Mouse (Mus musculus) midbrain, embryonic 11.5 days (tissue): Measurements from ENCODE around the gene Slc22a23. TPM values are rescaled to one million over a fixed set of nuclear protein-coding genes. Genes with fewer than 3 reads are reported as not detected.
A peak's percentile ranks its signal among the peaks of the same experiment; 100 is the strongest.

ENCODE experiments used
- ATAC-seq: fragments of 200-750 bp; cut with Nextera tagmentation; 2 replicates; pipeline ENCODE4 v1.8.0; 2017; ENCODE audit warnings: moderate TSS enrichment, moderate library complexity; ENCODE audit not compliant: low FRiP score
- DNase-seq: peaks from one replicate; pipeline ENCODE4 v3.0.0; 2015; ENCODE audit warnings: low spot score; ENCODE audit errors: missing footprints
- H3K27ac ChIP-seq: fragments of 300-500 bp; sonication (generic); 2 replicates; pipeline ENCODE4 v1.5.1; 2014; ENCODE audit warnings: low read depth, low read length
- H3K27me3 ChIP-seq: fragments of 300-500 bp; sonication (generic); 2 replicates; pipeline ENCODE4 v1.6.1; 2014; ENCODE audit warnings: mild to moderate bottlenecking, low read length, moderate library complexity, mixed read lengths; ENCODE audit not compliant: control insufficient read depth, insufficient read depth
- H3K36me3 ChIP-seq: fragments of 300-500 bp; sonication (generic); 2 replicates; pipeline ENCODE4 v1.6.1; 2014; ENCODE audit warnings: mild to moderate bottlenecking, low read length, moderate library complexity, mixed read lengths; ENCODE audit not compliant: control insufficient read depth, insufficient read depth
- H3K4me1 ChIP-seq: fragments of 300-500 bp; sonication (generic); 2 replicates; pipeline ENCODE4 v1.6.1; 2014; ENCODE audit warnings: low read length; ENCODE audit not compliant: control insufficient read depth, insufficient read depth
- H3K4me2 ChIP-seq: fragments of 300-500 bp; sonication (generic); 2 replicates; pipeline ENCODE4 v1.6.1; 2014; ENCODE audit warnings: mild to moderate bottlenecking, moderate library complexity
- H3K4me3 ChIP-seq: fragments of 300-500 bp; sonication (generic); 2 replicates; pipeline ENCODE4 v1.5.1; 2014; ENCODE audit warnings: low read depth, low read length
- H3K9ac ChIP-seq: fragments of 300-500 bp; sonication (generic); 2 replicates; pipeline ENCODE4 v1.6.1; 2014; ENCODE audit warnings: low read length
- H3K9me3 ChIP-seq: fragments of 300-500 bp; sonication (generic); 2 replicates; pipeline ENCODE4 v1.6.1; 2016; ENCODE audit warnings: low read length; ENCODE audit not compliant: control insufficient read depth
- WGBS: fragments of 180-500 bp; shearing (Covaris S2); extraction: QIAGEN DNeasy Blood & Tissue Kit; methylation state at CpG from one replicate; pipeline ENCODE4 v1.1.7; 2014; 5-methylcytosine and 5-hydroxymethylcytosine counted together
- polyA plus RNA-seq: library from polyadenylated mRNA; unstranded; fragments of >200 nt; fragmentation: Nextera tagmentation; extraction: Ambion mirVana; gene quantifications from 2 replicates; pipeline ENCODE4 v1.2.1, GENCODE M21; 2014

Slc22a23 gene
- polyA plus RNA-seq, 1 experiment from 2014 or later: 18.5 TPM

DNA sequence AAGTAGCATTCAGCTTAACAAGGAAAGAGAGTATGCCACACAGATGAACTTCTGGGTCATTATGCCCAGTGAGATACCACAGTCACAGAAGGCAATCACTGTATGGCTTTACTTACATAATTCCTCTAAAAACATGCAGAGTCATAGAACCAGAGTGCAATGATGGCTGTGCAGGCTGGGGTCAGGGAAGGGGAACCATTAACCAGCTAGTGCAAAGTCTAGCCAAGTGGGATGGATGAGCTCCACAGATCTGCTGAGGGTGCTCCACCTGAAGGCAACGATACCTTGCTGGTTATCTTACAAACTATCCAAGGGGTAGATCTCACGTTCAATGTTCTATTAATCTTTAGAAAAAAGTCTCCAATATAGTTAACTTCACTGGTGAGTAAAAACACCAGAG is 88.3 kb downstream of the Slc22a23 start:
- Histone ChIP-seq H3K9ac (no peak overlapping the region), H3K9me3 (no peaks in the 10 kb centered on the region), H3K4me3 (no peak overlapping the region), H3K4me1 (peaks cover 4% of the 10 kb centered on the region; the same call in 1 of the 2 replicates), H3K27ac (no peak overlapping the region), H3K27me3 (no peaks in the 10 kb centered on the region), H3K4me2 (no peak overlapping the region), H3K36me3 (no peaks in the 10 kb centered on the region)
- no peak for DNase-seq
- WGBS: 95% methylated on average over 2 of the region's 2 CpGs
- ATAC-seq: no peak

DNA sequence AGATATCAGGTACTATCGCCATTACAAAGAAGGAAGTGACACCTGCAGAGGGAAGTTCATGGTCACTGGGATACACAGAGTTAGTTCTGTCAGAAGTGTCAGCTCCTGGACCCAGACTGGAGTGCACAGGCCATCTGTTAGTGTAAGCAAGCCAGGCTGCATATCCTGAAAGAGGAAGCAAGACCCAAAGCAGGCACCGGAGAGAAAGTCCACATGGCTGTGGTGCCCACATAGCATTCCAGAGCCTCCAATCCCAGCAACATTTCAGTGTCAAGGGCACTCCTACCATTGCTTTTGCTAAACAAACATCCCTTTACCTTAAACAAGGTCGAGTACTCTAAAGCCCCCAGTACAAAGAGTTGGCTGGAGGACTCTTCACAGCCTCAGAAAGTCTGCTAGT is 89.7 kb downstream of the Slc22a23 start:
- H3K4me2 ChIP-seq: no peak overlapping the region
- H3K27me3 ChIP-seq: no peaks in the 10 kb centered on the region
- no peak overlapping the region for H3K27ac ChIP-seq
- H3K9ac ChIP-seq: no peak overlapping the region
- no peaks in the 10 kb centered on the region for H3K36me3 ChIP-seq
- ATAC-seq (no peak), DNase-seq (no peak)
- no peaks in the 10 kb centered on the region for H3K9me3 ChIP-seq
- H3K4me3 ChIP-seq: no peak overlapping the region
- WGBS: 87% methylated on average over 3 of the region's 3 CpGs
- H3K4me1 ChIP-seq: peaks cover 7% of the 10 kb centered on the region; the same call in 1 of the 2 replicates

- no peaks in the 10 kb centered on the region for H3K9me3 ChIP-seq
- no peaks in the 10 kb centered on the region for H3K27me3 ChIP-seq
- no peak overlapping the region for H3K9ac ChIP-seq
- no peak for DNase-seq
- H3K4me1 ChIP-seq: peaks cover 13% of the 10 kb centered on the region; the same call in 1 of the 2 replicates
- no peaks in the 10 kb centered on the region for H3K36me3 ChIP-seq
- ATAC-seq: 0 out of 2 replicates have a peak, but pooled peaks have one; percentile 20
- 61% methylated on average over 5 of the region's 5 CpGs for WGBS
- H3K27ac ChIP-seq: no peak overlapping the region
- H3K4me3 ChIP-seq: no peak overlapping the region
- no peak overlapping the region for H3K4me2 ChIP-seq
Measured at GRCm38 (mm10) chr13:34254691-34255090, 90.3 kb downstream of the Slc22a23 start.

DNA sequence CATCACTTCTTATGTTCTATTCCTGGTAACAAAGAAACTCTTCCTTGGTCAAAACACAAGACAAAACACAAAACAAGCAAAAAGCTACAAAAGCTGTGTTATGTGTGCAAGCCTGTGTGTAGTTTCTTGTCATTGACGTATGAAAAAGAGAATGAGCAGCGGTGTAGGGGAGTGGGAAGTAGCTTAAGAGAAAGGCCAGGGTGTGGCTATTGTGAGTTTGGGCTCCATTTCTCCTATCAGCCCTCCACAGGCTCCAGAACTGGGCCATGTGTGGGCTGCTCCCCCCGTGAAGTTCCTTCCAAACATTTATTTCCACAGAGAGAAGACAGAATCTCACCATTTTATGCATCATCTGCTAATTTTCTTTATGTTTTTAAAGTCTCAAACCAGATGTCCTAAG is 91.2 kb downstream of the Slc22a23 start:
- WGBS: 90% methylated on average over 3 of the region's 3 CpGs
- DNase-seq: no peak
- H3K27ac ChIP-seq: no peak overlapping the region
- no peaks in the 10 kb centered on the region for H3K9me3 ChIP-seq
- H3K4me3 ChIP-seq: no peak overlapping the region
- ATAC-seq: no peak
- H3K9ac ChIP-seq: no peak overlapping the region
- no peaks in the 10 kb centered on the region for H3K27me3 ChIP-seq
- no peaks in the 10 kb centered on the region for H3K36me3 ChIP-seq
- peaks cover 20% of the 10 kb centered on the region for H3K4me1 ChIP-seq
- no peak overlapping the region for H3K4me2 ChIP-seq

DNA sequence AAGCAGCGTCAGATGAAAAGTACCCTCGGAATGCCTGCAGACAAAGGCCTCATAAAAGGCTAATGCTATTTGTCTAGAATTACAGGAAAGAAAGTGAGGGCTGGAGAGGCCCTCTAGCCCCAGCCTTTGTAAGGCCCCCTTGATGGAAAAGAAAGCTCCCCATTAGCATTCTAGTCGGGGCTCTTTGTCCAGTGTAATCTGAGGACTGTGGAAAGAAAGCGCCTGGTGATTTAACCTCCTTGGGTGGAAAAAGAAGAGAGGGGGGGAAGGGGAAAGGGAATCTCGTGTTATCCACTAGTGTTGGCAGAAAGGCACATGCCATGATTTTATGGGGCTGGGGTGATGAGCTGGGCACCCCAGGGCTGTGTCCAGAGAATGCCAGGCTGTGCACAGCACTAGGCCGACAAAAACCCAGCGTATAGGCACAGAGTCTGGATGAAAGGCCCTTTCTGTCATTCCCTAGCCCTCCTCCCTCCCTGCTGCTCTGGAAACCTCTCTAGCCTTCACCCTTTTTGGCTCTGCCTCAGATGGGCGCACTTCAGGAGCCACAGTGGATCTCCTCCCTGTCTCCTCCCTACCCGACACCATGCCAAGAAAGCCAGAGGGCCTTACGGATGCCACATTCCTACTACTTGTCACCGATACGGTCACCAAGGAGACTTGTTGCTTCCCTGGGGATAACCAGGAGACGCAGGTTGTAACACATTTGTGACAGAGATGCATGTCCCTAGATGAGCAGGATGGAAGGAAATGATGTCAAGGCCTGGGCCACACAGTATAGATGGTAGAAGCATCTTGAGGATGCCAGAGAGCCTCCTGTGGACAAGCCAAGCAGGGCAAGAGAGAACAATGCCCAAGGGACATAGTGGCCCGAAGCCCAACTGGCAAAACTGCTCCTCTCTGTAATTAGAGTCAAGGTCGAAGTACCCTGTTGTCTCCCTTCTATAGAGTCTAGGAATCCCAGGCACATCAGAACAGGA is 95.8 kb downstream of the Slc22a23 start:
- Histone ChIP-seq H3K4me2 (peak overlapping the region; percentile 23), H3K4me3 (no peak overlapping the region), H3K27me3 (peaks cover 3% of the 10 kb centered on the region; the same call in 1 of the 2 replicates), H3K27ac (peak overlapping the region; percentile 82), H3K9ac (peak overlapping the region; percentile 54), H3K9me3 (no peaks in the 10 kb centered on the region), H3K36me3 (no peaks in the 10 kb centered on the region), H3K4me1 (peaks cover 36% of the 10 kb centered on the region)
- peak; percentile 96 for ATAC-seq
- 9% methylated on average over 15 of the region's 15 CpGs for WGBS
- DNase-seq: peak; percentile 98

- no peaks in the 10 kb centered on the region for H3K9me3 ChIP-seq
- peak; percentile 94 for DNase-seq
Measured at GRCm38 (mm10) chr13:34248107-34248506, 96.9 kb downstream of the Slc22a23 start.

GRCm38 (mm10) chr13:34246821-34247220 is 98.2 kb downstream of the Slc22a23 start:
- no peak overlapping the region for H3K9ac ChIP-seq
- no peak overlapping the region for H3K4me2 ChIP-seq
- DNase-seq (no peak), ATAC-seq (no peak)
- H3K4me1 ChIP-seq: peaks cover 44% of the 10 kb centered on the region
- H3K27ac ChIP-seq: no peak overlapping the region
- H3K27me3 ChIP-seq: peaks cover 3% of the 10 kb centered on the region; the same call in 1 of the 2 replicates
- 63% methylated on average over 3 of the region's 3 CpGs for WGBS
- H3K36me3 ChIP-seq: no peaks in the 10 kb centered on the region
- H3K9me3 ChIP-seq: no peaks in the 10 kb centered on the region
- H3K4me3 ChIP-seq: no peak overlapping the region

More at GRCm38 (mm10) chr13:34248107-34248506, 96.9 kb downstream of the Slc22a23 start:
- 6% methylated on average over 6 of the region's 6 CpGs for WGBS
- no peaks in the 10 kb centered on the region for H3K36me3 ChIP-seq
- peaks cover 3% of the 10 kb centered on the region; the same call in 1 of the 2 replicates for H3K27me3 ChIP-seq
- peak overlapping the region; percentile 53; the same call in 1 of the 2 replicates for H3K9ac ChIP-seq
- H3K27ac ChIP-seq: peak overlapping the region; percentile 82
- ATAC-seq: 0 out of 2 replicates have a peak, but pooled peaks have one; percentile 4
- peak overlapping the region; percentile 38 for H3K4me2 ChIP-seq
- no peak overlapping the region for H3K4me3 ChIP-seq
- peaks cover 39% of the 10 kb centered on the region for H3K4me1 ChIP-seq

GRCm38 (mm10) chr13:34245216-34245615 is 99.8 kb downstream of the Slc22a23 start:
- H3K9ac ChIP-seq: no peak overlapping the region
- ATAC-seq: no peak
- WGBS: 56% methylated on average over 6 of the region's 6 CpGs
- H3K27me3 ChIP-seq: peaks cover 3% of the 10 kb centered on the region; the same call in 1 of the 2 replicates
- H3K27ac ChIP-seq: no peak overlapping the region
- no peaks in the 10 kb centered on the region for H3K9me3 ChIP-seq
- no peak overlapping the region for H3K4me2 ChIP-seq
- no peak for DNase-seq
- no peak overlapping the region for H3K4me3 ChIP-seq
- no peaks in the 10 kb centered on the region for H3K36me3 ChIP-seq
- peaks cover 48% of the 10 kb centered on the region for H3K4me1 ChIP-seq

DNA sequence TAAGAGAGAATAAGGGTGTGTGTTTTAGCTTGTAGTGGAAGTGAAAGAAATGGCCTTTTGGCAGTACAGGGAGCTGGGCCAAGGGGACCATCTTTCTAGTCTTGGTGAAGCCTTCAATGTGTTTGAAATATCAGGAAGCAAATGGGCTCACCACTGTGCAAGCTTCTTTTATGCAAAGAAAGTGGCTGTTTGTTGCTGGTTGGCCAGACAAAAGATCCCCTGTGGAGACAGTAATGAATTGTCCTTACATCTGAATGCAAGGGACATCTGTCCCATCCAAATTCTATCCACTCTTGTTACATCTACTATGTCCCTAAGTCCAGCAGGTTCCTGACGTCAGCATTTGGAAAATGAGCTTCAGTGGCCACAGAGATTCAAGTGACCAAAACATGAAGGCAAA is 100.8 kb downstream of the Slc22a23 start:
- peaks cover 3% of the 10 kb centered on the region; the same call in 1 of the 2 replicates for H3K27me3 ChIP-seq
- no peak overlapping the region for H3K4me3 ChIP-seq
- H3K9ac ChIP-seq: no peak overlapping the region
- no peak overlapping the region for H3K4me2 ChIP-seq
- H3K4me1 ChIP-seq: peaks cover 47% of the 10 kb centered on the region
- 16% methylated on average over 1 of the region's 1 CpGs for WGBS
- DNase-seq: no peak
- no peaks in the 10 kb centered on the region for H3K9me3 ChIP-seq
- ATAC-seq: no peak
- H3K27ac ChIP-seq: no peak overlapping the region
- H3K36me3 ChIP-seq: no peaks in the 10 kb centered on the region
